In the genomic region with DNA sequence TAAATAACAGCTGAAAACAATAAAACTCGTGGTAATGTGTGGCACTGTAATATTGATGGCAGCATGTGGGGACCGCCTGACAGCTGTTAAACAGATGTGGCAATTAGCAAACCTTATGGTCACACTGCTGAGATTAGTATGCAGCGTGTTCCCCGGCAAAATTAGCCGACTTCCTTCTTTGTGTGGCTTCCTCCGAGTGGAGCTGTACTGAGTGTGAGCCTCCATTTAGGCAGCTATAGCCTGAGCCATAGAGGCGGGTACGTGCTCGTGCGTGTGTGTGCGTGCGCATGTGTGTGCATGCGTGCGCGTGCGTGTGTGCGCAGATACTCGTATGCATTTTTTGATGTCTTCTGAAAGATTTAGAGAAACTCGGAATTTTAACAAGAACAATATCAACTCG, we compare ENCODE assay signal across 9 mouse cellular contexts. TPM values are rescaled to one million over a fixed set of nuclear protein-coding genes. Genes with fewer than 3 reads are reported as not detected.
DNase-seq lines count a peak whose midpoint lies in the region; ATAC-seq lines count a peak whose summit lies in the region.
"Had no signal": no experiment of that assay in that cellular context is flagged by ENCODE, and none has a peak within 500 bp of the region (broad histone marks: within the 10 kb centered on the region; RNA-seq: fewer than 3 reads in every experiment).

No protein-coding gene starts in this region.

- no peaks in the 10 kb centered on the region for H3K27me3 ChIP-seq in liver, embryonic 11.5 days (replicated peaks; ENCODE audit: control insufficient read depth, insufficient read depth, low read length)
- H3K27me3 ChIP-seq in liver, embryonic 12.5 days (replicated peaks) = 0 out of 2 replicates have a peak, but pooled peaks cover 11% of the 10 kb centered on the region
- H3K27me3 ChIP-seq in embryonic facial prominence, embryonic 10.5 days (replicated peaks; ENCODE audit: low read depth, poor library complexity, severe bottlenecking) = no peaks in the 10 kb centered on the region
- no peaks in the 10 kb centered on the region for H3K27me3 ChIP-seq in hindbrain, embryonic 14.5 days (ENCODE audit: control insufficient read depth, insufficient read depth, low read length)

- H3K36me3 ChIP-seq in liver, embryonic 11.5 days (ENCODE audit: control insufficient read depth, insufficient read depth, low read length) = no peaks in the 10 kb centered on the region
- H3K36me3 ChIP-seq in liver, embryonic 12.5 days = no peaks in the 10 kb centered on the region
- no peaks in the 10 kb centered on the region for H3K36me3 ChIP-seq in embryonic facial prominence, embryonic 10.5 days (replicated peaks)
- H3K36me3 ChIP-seq in hindbrain, embryonic 14.5 days (replicated peaks; ENCODE audit: control insufficient read depth, insufficient read depth) = no peaks in the 10 kb centered on the region

- no peak for DNase-seq in liver, embryonic 11.5 days (ENCODE audit: low spot score)
- DNase-seq in embryonic facial prominence, embryonic 10.5 days (ENCODE audit: low spot score) = peak; percentile 21
- peak; percentile 51 for DNase-seq in hindbrain, embryonic 14.5 days (ENCODE audit: low spot score)
- DNase-seq in neural tube, embryonic 10.5 days (ENCODE audit: extremely low spot score, low spot score) = peak; percentile 37
- no peak for DNase-seq in frontal cortex, postnatal 10 days (ENCODE audit: low spot score in 2 of 2)
- DNase-seq in adrenal gland, adult 2 months = no peak

- WGBS in liver, embryonic 11.5 days = 63% methylated on average over 20 of the region's 20 CpGs
- WGBS in liver, embryonic 12.5 days (ENCODE audit: insufficient replicate concordance) = 56% methylated on average over 20 of the region's 20 CpGs
- WGBS in embryonic facial prominence, embryonic 10.5 days = 79% methylated on average over 20 of the region's 20 CpGs
- WGBS in hindbrain, embryonic 14.5 days = 69% methylated on average over 20 of the region's 20 CpGs

- no peak overlapping the region for H3K9ac ChIP-seq in liver, embryonic 11.5 days (ENCODE audit: low read depth, low read length)
- no peak overlapping the region for H3K9ac ChIP-seq in liver, embryonic 12.5 days
- H3K9ac ChIP-seq in hindbrain, embryonic 14.5 days = no peak overlapping the region

- ATAC-seq in liver, embryonic 11.5 days (replicated peaks; ENCODE audit: low FRiP score) = no peak
- ATAC-seq in liver, embryonic 12.5 days = no peak
- peak; percentile 60; the same call in 1 of the 2 replicates for ATAC-seq in hindbrain, embryonic 14.5 days (ENCODE audit: low FRiP score)
- no peak for ATAC-seq in megakaryocyte-erythroid progenitor cell, adult 5-6 weeks (replicated peaks; ENCODE audit: low FRiP score, low TSS enrichment, poor library complexity, severe bottlenecking)
- ATAC-seq: activated CD4-positive, CD25-positive, alpha-beta regulatory T cell, adult 4 months had no signal

- H3K9me3 ChIP-seq in liver, embryonic 11.5 days (ENCODE audit: control insufficient read depth, low read length) = no peaks in the 10 kb centered on the region
- H3K9me3 ChIP-seq in liver, embryonic 12.5 days (replicated peaks) = no peaks in the 10 kb centered on the region
- H3K9me3 ChIP-seq in embryonic facial prominence, embryonic 10.5 days = no peaks in the 10 kb centered on the region
- no peaks in the 10 kb centered on the region for H3K9me3 ChIP-seq in hindbrain, embryonic 14.5 days (ENCODE audit: control insufficient read depth, low read length)

- H3K4me2 ChIP-seq in liver, embryonic 11.5 days = peak overlapping the region; percentile 20; the same call in 1 of the 2 replicates
- no peak overlapping the region for H3K4me2 ChIP-seq in liver, embryonic 12.5 days
- no peak overlapping the region for H3K4me2 ChIP-seq in hindbrain, embryonic 14.5 days (replicated peaks)

- 0 out of 2 replicates have a peak overlapping the region, but pooled peaks have one; percentile 6 for H3K27ac ChIP-seq in liver, embryonic 11.5 days (ENCODE audit: low read depth, low read length)
- H3K27ac ChIP-seq in liver, embryonic 12.5 days = no peak overlapping the region
- peak overlapping the region; percentile 57 for H3K27ac ChIP-seq in embryonic facial prominence, embryonic 10.5 days (replicated peaks)
- peak overlapping the region; percentile 49 for H3K27ac ChIP-seq in hindbrain, embryonic 14.5 days

- H3K4me1 ChIP-seq in liver, embryonic 11.5 days (replicated peaks; ENCODE audit: control insufficient read depth, insufficient read depth, low read length) = no peaks in the 10 kb centered on the region
- H3K4me1 ChIP-seq in liver, embryonic 12.5 days = no peaks in the 10 kb centered on the region
- peaks cover 8% of the 10 kb centered on the region for H3K4me1 ChIP-seq in embryonic facial prominence, embryonic 10.5 days
- peaks cover 27% of the 10 kb centered on the region for H3K4me1 ChIP-seq in hindbrain, embryonic 14.5 days (replicated peaks; ENCODE audit: control insufficient read depth, insufficient read depth, low read length)

- H3K4me3 ChIP-seq in liver, embryonic 11.5 days (ENCODE audit: low read depth, low read length) = no peak overlapping the region
- no peak overlapping the region for H3K4me3 ChIP-seq in liver, embryonic 12.5 days
- H3K4me3 ChIP-seq in embryonic facial prominence, embryonic 10.5 days = no peak overlapping the region; the same call in 1 of the 2 replicates
- no peak overlapping the region for H3K4me3 ChIP-seq in hindbrain, embryonic 14.5 days (replicated peaks; ENCODE audit: low read length)

RNA-seq across cellular contexts. Expression of gene Zfp64, which starts 53.4 kb away (rescaled TPM):
- polyA plus RNA-seq in liver, embryonic 11.5 days (2014; fragmentation: Nextera tagmentation; extraction: Ambion mirVana) = 30.6 and 31.1 TPM in 2 replicates
- polyA plus RNA-seq in liver, embryonic 12.5 days (2016; fragmentation: Nextera tagmentation; extraction: Ambion mirVana) = 16.6 and 18.8 TPM in 2 replicates
- 44.6 and 47.4 TPM in 2 replicates for polyA plus RNA-seq in embryonic facial prominence, embryonic 10.5 days (2016; fragmentation: Nextera tagmentation; extraction: Ambion mirVana)
- 27.3 and 29.7 TPM in 2 replicates for polyA plus RNA-seq in hindbrain, embryonic 14.5 days (2014; fragmentation: Nextera tagmentation; extraction: Ambion mirVana)
- total RNA-seq in megakaryocyte-erythroid progenitor cell, adult 5-6 weeks (2014; fragmentation: Nextera tagmentation) = 17.2 and 22.5 TPM in 2 replicates
- total RNA-seq in megakaryocyte-erythroid progenitor cell, adult 5-6 weeks (2017) = 31.3 and 35.5 TPM in 2 replicates
- total RNA-seq in adrenal gland, adult 2 months (2021) = 10 to 100 TPM; 17.5 TPM
- polyA plus RNA-seq in adrenal gland, adult 2 months (2012; rRNA removed) = 31.6 and 37.4 TPM in 2 replicates

Comparison
In these comparisons a context has a peak if more than half of its experiments do, and no peak if none do; other contexts are left out.
1. DNase-seq: peak in embryonic facial prominence, embryonic 10.5 days (single experiment), hindbrain, embryonic 14.5 days (single experiment) and neural tube, embryonic 10.5 days (single experiment); none in liver, embryonic 11.5 days (single experiment), frontal cortex, postnatal 10 days (0 of 2) and adrenal gland, adult 2 months (single experiment).